Mouse (Mus musculus): ENCODE data around the gene Cntrl. TPM values are rescaled to one million over a fixed set of nuclear protein-coding genes. Genes with fewer than 3 reads are reported as not detected.

Cntrl gene
- polyA plus RNA-seq, 1 experiment from 2014 or later: 21.2 TPM

DNA sequence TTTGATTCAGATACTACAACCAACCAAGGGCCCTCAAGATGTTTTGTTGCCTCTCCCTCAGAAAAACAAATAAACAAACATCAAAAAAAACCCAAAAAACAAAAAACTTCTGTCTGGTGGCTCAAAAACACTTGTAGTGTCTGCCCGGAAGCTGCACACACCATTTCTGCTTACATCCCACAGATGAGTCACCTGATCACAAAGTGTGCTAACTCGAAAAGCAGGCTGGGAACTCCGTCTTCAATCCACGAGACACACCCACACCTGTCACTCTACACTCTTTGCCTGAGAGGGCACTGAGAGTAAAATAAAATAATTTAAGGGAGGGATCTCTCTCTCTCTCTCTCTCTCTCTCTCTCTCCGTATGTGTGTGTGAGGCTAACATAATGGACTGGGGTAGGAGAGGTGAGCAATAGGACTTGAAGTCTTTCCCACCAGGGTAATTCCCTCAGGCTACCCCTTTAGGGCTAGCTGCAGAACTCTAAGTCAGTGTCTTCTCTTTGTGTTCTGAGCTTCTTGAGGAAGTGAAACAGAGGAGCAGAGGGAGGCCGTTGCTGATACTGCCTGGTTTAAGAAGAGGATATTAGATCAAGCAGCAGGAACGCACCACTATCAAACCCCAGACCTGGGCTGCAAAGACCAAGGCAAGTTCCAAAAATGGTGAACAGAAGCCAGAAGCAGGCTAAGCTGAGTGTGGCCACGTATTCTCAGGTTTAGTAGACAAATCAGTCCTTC is 99.8 kb downstream of the Cntrl start:
- no peak overlapping the region for H3K4me2 ChIP-seq (replicated peaks; ENCODE audit: low read depth, low read length)
- H3K36me3 ChIP-seq (ENCODE audit: insufficient read depth, low read length): no peaks in the 10 kb centered on the region
- no peaks in the 10 kb centered on the region for H3K9me3 ChIP-seq (ENCODE audit: low read length)
- no peaks in the 10 kb centered on the region for H3K4me1 ChIP-seq (ENCODE audit: insufficient read depth, low read length)
- no peaks in the 10 kb centered on the region for H3K27me3 ChIP-seq (ENCODE audit: insufficient read depth, low read length)
- no peak overlapping the region for H3K27ac ChIP-seq (ENCODE audit: low read length)
- WGBS: 60% methylated on average over 8 of the region's 8 CpGs
- ATAC-seq (ENCODE audit: low FRiP score, low TSS enrichment): no peak
- H3K4me3 ChIP-seq (ENCODE audit: low read length): no peak overlapping the region
- no peak overlapping the region for H3K9ac ChIP-seq (replicated peaks; ENCODE audit: low read length)

DNA sequence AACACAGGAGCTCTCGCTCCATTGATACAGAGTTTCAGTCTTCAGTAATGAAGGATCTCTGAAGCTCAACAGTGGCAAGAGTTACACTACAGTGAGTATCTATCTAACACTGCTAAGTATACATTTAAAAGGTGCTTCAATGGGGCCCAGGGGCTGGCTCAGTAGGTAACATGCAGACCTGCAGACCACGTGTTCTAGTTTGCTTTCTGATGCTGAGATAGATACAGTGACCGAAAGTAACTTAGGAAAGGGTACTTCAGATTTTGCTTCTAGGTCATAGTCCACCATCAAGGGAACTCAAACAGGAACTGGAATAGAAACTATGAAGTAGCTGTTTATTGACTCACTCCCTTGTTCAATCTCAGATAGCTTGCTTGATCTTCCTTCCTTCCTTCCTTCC is 102.4 kb downstream of the Cntrl start:
- H3K27me3 ChIP-seq (ENCODE audit: insufficient read depth, low read length): no peaks in the 10 kb centered on the region
- ATAC-seq (ENCODE audit: low FRiP score, low TSS enrichment): no peak
- no peak overlapping the region for H3K9ac ChIP-seq (replicated peaks; ENCODE audit: low read length)
- peaks cover 9% of the 10 kb centered on the region for H3K4me1 ChIP-seq (ENCODE audit: insufficient read depth, low read length)
- 80% methylated on average over 3 of the region's 3 CpGs for WGBS
- H3K27ac ChIP-seq (ENCODE audit: low read length): no peak overlapping the region
- H3K36me3 ChIP-seq (ENCODE audit: insufficient read depth, low read length): no peaks in the 10 kb centered on the region
- no peak overlapping the region for H3K4me3 ChIP-seq (ENCODE audit: low read length)
- H3K9me3 ChIP-seq (ENCODE audit: low read length): no peaks in the 10 kb centered on the region
- H3K4me2 ChIP-seq (replicated peaks; ENCODE audit: low read depth, low read length): no peak overlapping the region

DNA sequence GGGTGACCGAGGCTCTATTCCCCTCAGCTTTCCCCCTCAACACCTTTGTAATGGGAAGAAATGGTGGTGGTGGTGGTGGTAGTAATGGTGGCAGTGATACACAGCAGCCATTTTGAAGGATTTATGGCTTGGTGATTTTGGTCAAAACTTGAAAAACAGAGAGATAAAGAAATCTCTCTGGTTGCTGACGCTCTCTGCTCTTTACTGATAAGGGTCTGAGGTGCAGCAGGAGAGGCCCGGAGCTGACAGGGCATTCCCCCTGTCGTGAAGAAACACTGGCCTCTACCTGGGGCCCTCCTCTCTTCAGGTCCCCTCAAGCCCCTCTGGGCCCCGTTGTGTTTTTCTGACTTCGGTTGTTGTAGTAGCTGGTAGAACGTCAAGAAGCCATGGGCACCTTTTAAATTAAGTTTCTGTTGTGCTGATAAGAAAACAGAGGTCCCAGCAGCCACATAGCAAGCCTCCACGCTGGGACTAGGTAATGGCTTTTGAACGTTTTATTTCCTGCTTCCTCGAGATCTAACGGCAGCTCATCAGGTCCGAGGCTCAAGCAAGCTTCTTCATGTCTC is 104.1 kb downstream of the Cntrl start:
- Histone ChIP-seq H3K27ac (ENCODE audit: low read length) (no peak overlapping the region), H3K36me3 (ENCODE audit: insufficient read depth, low read length) (no peaks in the 10 kb centered on the region), H3K27me3 (ENCODE audit: insufficient read depth, low read length) (no peaks in the 10 kb centered on the region), H3K4me2 (replicated peaks; ENCODE audit: low read depth, low read length) (no peak overlapping the region), H3K9me3 (ENCODE audit: low read length) (no peaks in the 10 kb centered on the region), H3K9ac (replicated peaks; ENCODE audit: low read length) (no peak overlapping the region), H3K4me3 (ENCODE audit: low read length) (no peak overlapping the region), H3K4me1 (ENCODE audit: insufficient read depth, low read length) (peaks cover 9% of the 10 kb centered on the region)
- 72% methylated on average over 12 of the region's 12 CpGs for WGBS
- ATAC-seq (ENCODE audit: low FRiP score, low TSS enrichment): no peak

DNA sequence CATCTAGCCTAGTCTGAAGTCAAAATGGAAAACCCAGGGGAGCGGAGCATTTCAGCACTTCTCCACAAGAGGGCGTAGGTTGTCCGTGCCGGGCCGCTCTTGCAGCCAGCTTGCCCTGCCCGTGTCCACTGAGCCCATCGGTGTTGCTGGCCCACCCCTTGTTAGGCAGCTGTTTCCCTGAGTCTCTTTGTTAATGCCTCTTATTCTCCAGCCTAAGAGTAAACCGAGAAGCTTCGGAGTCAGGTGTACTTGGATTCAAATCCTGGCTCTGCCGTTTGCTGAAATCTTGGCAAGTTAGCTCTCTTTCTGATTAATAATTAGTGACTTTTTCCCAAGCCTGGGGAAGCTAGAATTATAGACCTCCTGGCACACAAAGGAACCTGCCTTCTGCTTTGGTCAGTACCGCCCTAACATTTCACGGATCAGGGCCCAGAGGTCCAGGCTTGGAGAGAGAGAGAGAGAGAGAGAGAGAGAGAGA is 105.6 kb downstream of the Cntrl start:
- Histone ChIP-seq H3K9ac (replicated peaks; ENCODE audit: low read length) (peak overlapping the region; percentile 47), H3K9me3 (ENCODE audit: low read length) (no peaks in the 10 kb centered on the region), H3K4me2 (replicated peaks; ENCODE audit: low read depth, low read length) (peak overlapping the region; percentile 48), H3K27me3 (ENCODE audit: insufficient read depth, low read length) (no peaks in the 10 kb centered on the region), H3K27ac (ENCODE audit: low read length) (peak overlapping the region; percentile 76), H3K4me3 (ENCODE audit: low read length) (0 out of 2 replicates have a peak overlapping the region, but pooled peaks have one; percentile 11), H3K4me1 (ENCODE audit: insufficient read depth, low read length) (peaks cover 9% of the 10 kb centered on the region), H3K36me3 (ENCODE audit: insufficient read depth, low read length) (no peaks in the 10 kb centered on the region)
- WGBS: 5% methylated on average over 12 of the region's 12 CpGs
- ATAC-seq (ENCODE audit: low FRiP score, low TSS enrichment): peak; percentile 93

DNA sequence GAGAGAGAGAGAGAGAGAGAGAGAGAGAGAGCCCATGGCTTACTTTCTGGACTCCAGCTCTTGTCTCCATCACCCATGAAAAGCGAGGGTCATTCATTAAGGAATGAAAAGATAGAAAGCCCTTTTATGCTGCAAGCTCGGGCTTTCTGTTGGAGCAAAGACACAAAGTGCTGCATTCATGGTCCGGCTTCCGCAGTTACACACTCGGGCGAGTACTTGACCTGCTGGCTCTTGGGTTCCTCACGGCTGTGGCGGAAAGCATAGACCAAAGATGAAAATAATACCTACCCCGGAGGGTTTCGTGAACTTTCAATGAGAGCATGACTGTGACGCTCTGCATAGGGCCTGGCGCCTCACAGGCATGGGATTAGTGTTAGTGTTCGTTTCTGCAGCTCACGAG is 106.1 kb downstream of the Cntrl start:
- Histone ChIP-seq H3K27ac (ENCODE audit: low read length) (peak overlapping the region; percentile 76), H3K9me3 (ENCODE audit: low read length) (no peaks in the 10 kb centered on the region), H3K4me3 (ENCODE audit: low read length) (no peak overlapping the region), H3K9ac (replicated peaks; ENCODE audit: low read length) (no peak overlapping the region; the same call in 1 of the 2 replicates), H3K36me3 (ENCODE audit: insufficient read depth, low read length) (no peaks in the 10 kb centered on the region), H3K4me1 (ENCODE audit: insufficient read depth, low read length) (peaks cover 9% of the 10 kb centered on the region), H3K27me3 (ENCODE audit: insufficient read depth, low read length) (no peaks in the 10 kb centered on the region), H3K4me2 (replicated peaks; ENCODE audit: low read depth, low read length) (peak overlapping the region; percentile 48; the same call in 1 of the 2 replicates)
- ATAC-seq (ENCODE audit: low FRiP score, low TSS enrichment): peak; percentile 28; the same call in 1 of the 2 replicates
- WGBS: 52% methylated on average over 14 of the region's 14 CpGs

DNA sequence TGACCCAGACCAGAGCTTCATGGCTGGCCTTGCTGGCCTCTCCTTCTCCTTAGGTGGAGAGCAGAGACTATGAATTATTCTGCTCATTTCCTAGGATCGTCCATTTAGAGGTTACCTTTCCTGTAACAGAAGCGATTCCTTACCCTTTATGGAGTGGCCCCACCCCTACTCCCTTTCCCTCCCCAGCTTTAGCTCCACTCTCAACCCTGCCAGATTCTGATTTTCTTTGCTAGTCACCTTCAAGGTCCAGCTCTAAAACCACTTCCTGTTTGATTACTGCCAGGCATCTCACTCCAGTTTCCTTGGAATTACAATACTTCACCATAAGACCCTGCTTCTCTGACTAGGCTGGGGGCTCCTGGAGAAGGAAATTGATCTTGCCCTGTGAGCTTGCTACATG is 107.4 kb downstream of the Cntrl start:
- 62% methylated on average over 2 of the region's 2 CpGs for WGBS
- H3K27ac ChIP-seq (ENCODE audit: low read length): no peak overlapping the region
- H3K4me1 ChIP-seq (ENCODE audit: insufficient read depth, low read length): peaks cover 9% of the 10 kb centered on the region
- ATAC-seq (ENCODE audit: low FRiP score, low TSS enrichment): no peak
- no peaks in the 10 kb centered on the region for H3K36me3 ChIP-seq (ENCODE audit: insufficient read depth, low read length)
- no peak overlapping the region for H3K4me2 ChIP-seq (replicated peaks; ENCODE audit: low read depth, low read length)
- no peaks in the 10 kb centered on the region for H3K9me3 ChIP-seq (ENCODE audit: low read length)
- H3K9ac ChIP-seq (replicated peaks; ENCODE audit: low read length): no peak overlapping the region
- H3K4me3 ChIP-seq (ENCODE audit: low read length): no peak overlapping the region
- no peaks in the 10 kb centered on the region for H3K27me3 ChIP-seq (ENCODE audit: insufficient read depth, low read length)

DNA sequence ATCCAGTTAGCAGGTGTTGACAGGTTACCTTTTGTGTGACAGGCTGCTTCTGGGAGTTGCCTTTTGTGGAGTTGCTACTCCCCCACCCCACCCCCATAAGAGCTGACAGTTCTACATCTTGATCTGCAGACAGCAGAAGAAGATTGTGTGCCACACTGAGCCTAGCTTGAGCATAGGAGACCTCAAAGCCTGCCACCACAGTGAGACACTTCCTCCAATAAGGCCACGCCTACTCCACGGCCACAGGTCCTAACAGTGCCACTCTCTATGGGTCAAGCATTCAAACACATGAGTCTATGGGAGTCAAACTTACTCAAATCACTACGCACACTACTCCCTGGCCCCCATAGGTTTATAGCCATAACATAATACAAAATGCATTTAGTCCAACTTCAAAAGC is 109.4 kb downstream of the Cntrl start:
- Histone ChIP-seq H3K4me1 (ENCODE audit: insufficient read depth, low read length) (peaks cover 15% of the 10 kb centered on the region), H3K4me3 (ENCODE audit: low read length) (no peak overlapping the region), H3K9me3 (ENCODE audit: low read length) (no peaks in the 10 kb centered on the region), H3K27me3 (ENCODE audit: insufficient read depth, low read length) (no peaks in the 10 kb centered on the region), H3K27ac (ENCODE audit: low read length) (no peak overlapping the region), H3K4me2 (replicated peaks; ENCODE audit: low read depth, low read length) (no peak overlapping the region), H3K36me3 (ENCODE audit: insufficient read depth, low read length) (no peaks in the 10 kb centered on the region), H3K9ac (replicated peaks; ENCODE audit: low read length) (no peak overlapping the region)
- 97% methylated on average over 3 of the region's 3 CpGs for WGBS
- no peak for ATAC-seq (ENCODE audit: low FRiP score, low TSS enrichment)

DNA sequence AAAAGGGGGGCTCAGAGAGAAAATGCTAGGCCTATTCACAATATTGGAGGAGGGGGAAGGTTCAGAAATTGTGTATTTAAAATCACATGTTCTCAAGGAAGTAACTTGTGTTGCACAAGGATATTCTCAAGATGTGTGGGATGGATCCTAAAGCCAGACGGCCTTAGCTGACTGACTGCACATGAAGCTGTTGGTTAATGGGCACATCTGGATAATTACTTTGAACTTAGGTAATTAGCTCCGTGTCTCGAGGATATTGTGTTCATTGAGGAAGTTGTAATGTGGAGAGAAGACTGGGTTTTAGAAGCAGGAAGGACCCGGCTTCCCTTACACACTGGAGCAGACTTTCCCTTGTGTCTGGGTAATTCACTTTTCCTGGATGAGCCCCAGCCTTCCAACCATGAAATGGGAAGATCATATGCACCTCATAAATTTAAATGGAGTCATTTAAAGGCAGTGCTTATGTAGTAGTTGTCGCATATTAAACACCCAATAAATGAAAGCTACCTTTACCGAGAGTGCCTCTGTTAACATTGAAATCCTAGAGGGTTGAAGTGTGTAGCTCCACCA is 113.6 kb downstream of the Cntrl start:
- Histone ChIP-seq H3K27ac (ENCODE audit: low read length) (no peak overlapping the region), H3K9ac (replicated peaks; ENCODE audit: low read length) (no peak overlapping the region), H3K4me1 (ENCODE audit: insufficient read depth, low read length) (peaks cover 6% of the 10 kb centered on the region; the same call in 1 of the 2 replicates), H3K4me2 (replicated peaks; ENCODE audit: low read depth, low read length) (no peak overlapping the region), H3K4me3 (ENCODE audit: low read length) (no peak overlapping the region), H3K36me3 (ENCODE audit: insufficient read depth, low read length) (no peaks in the 10 kb centered on the region), H3K27me3 (ENCODE audit: insufficient read depth, low read length) (no peaks in the 10 kb centered on the region), H3K9me3 (ENCODE audit: low read length) (no peaks in the 10 kb centered on the region)
- WGBS: 31% methylated on average over 6 of the region's 6 CpGs
- ATAC-seq (ENCODE audit: low FRiP score, low TSS enrichment): no peak

DNA sequence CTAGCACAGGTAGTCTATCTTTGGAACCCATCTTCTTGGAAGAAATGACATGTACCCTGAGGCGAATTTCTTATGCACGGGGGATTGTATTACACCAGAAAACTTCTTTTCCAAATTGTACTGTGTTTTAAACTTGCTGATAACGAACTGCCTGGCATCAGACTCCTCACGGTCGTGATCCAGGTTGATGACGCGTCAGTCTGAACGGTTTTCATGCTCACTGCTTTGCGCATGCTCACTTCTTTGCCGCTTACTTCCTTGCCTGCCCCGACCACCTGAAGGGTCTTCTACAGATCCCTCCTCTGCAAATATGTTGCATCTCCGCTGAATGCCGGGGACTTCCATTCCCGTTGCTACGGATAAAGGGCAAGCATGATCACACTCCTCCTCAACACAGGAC is 115.0 kb downstream of the Cntrl start:
- H3K4me3 ChIP-seq (ENCODE audit: low read length): no peak overlapping the region
- WGBS: 84% methylated on average over 15 of the region's 15 CpGs
- no peaks in the 10 kb centered on the region for H3K36me3 ChIP-seq (ENCODE audit: insufficient read depth, low read length)
- ATAC-seq (ENCODE audit: low FRiP score, low TSS enrichment): no peak
- no peaks in the 10 kb centered on the region for H3K9me3 ChIP-seq (ENCODE audit: low read length)
- no peak overlapping the region for H3K4me2 ChIP-seq (replicated peaks; ENCODE audit: low read depth, low read length)
- H3K9ac ChIP-seq (replicated peaks; ENCODE audit: low read length): no peak overlapping the region
- H3K27me3 ChIP-seq (ENCODE audit: insufficient read depth, low read length): no peaks in the 10 kb centered on the region
- no peak overlapping the region for H3K27ac ChIP-seq (ENCODE audit: low read length)
- H3K4me1 ChIP-seq (ENCODE audit: insufficient read depth, low read length): peaks cover 6% of the 10 kb centered on the region; the same call in 1 of the 2 replicates

DNA sequence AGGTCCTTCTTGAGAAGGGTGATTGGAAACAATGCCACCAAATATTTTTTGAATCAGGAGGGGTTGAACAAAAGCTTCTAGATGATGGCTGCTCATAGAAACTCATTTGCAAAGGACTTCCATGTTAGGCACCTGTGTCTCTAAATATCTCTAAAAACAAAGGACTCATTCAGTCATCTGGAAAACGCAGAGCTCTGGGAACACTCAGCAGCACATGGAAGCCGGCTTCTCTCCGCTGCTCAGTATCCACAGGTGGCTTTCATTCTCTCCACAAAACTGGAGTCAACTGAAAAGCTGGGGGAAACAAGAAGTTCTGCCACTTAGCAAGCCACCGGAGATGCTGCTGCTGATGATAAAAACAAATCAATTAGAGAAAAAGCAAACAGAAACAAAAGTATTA is 118.9 kb downstream of the Cntrl start:
- Histone ChIP-seq H3K27ac (ENCODE audit: low read length) (no peak overlapping the region), H3K4me1 (ENCODE audit: insufficient read depth, low read length) (peaks cover 15% of the 10 kb centered on the region; the same call in 1 of the 2 replicates), H3K4me3 (ENCODE audit: low read length) (no peak overlapping the region), H3K36me3 (ENCODE audit: insufficient read depth, low read length) (no peaks in the 10 kb centered on the region), H3K4me2 (replicated peaks; ENCODE audit: low read depth, low read length) (no peak overlapping the region), H3K27me3 (ENCODE audit: insufficient read depth, low read length) (no peaks in the 10 kb centered on the region), H3K9ac (replicated peaks; ENCODE audit: low read length) (no peak overlapping the region), H3K9me3 (ENCODE audit: low read length) (no peaks in the 10 kb centered on the region)
- 68% methylated on average over 4 of the region's 4 CpGs for WGBS
- ATAC-seq (ENCODE audit: low FRiP score, low TSS enrichment): no peak
